Mouse (Mus musculus): Measurements from ENCODE around the gene Btbd8. TPM values are rescaled to one million over a fixed set of nuclear protein-coding genes. Genes with fewer than 3 reads are reported as not detected.

Btbd8 gene
- polyA plus RNA-seq, 1 experiment from 2014 or later = 2.9 TPM

- Histone ChIP-seq H3K4me3 (replicated peaks; ENCODE audit: low read depth, low read length) (no peak overlapping the region), H3K27ac (no peak overlapping the region), H3K4me2 (ENCODE audit: low read length) (no peak overlapping the region), H3K4me1 (replicated peaks; ENCODE audit: insufficient read depth, low read length) (no peaks in the 10 kb centered on the region), H3K9me3 (replicated peaks; ENCODE audit: low read length) (no peaks in the 10 kb centered on the region), H3K9ac (ENCODE audit: low read depth, low read length) (no peak overlapping the region), H3K27me3 (ENCODE audit: insufficient read depth, low read length) (no peaks in the 10 kb centered on the region), H3K36me3 (ENCODE audit: insufficient read depth, low read length) (0 out of 2 replicates have a peak, but pooled peaks cover 5% of the 10 kb centered on the region)
- ATAC-seq (replicated peaks; ENCODE audit: low FRiP score, low read depth) (no peak), DNase-seq (ENCODE audit: low spot score) (no peak)
- 79% methylated on average over 4 of the region's 4 CpGs for WGBS
- no peak for TF ChIP-seq CTCF (IDR thresholded peaks at IDR 0.05; ENCODE audit: low read depth)
Measured at GRCm38 (mm10) chr5:107545927-107546326, 108.1 kb downstream of the Btbd8 start.

DNA sequence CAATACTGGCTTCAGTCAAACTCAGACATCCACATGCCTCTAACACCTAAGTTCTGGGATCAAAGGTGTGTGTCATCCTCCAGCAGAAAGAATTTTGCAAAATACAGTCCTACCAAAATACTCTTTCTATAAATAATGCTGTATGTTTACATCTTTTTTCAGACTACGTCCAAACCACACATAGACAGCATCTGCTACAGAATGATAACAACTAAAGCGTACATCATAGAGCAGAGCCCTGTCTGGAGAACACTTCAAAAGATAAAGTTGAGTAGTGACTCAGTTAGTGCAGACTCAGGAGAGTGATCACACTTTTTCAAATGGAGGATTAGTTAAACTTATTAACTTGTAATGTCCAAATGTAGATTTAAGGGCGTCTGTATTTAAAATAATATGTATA is 110.2 kb downstream of the Btbd8 start:
- ATAC-seq (replicated peaks; ENCODE audit: low FRiP score, low read depth) = no peak
- H3K9ac ChIP-seq (ENCODE audit: low read depth, low read length) = no peak overlapping the region
- no peaks in the 10 kb centered on the region for H3K9me3 ChIP-seq (replicated peaks; ENCODE audit: low read length)
- no peak for TF ChIP-seq CTCF (IDR thresholded peaks at IDR 0.05; ENCODE audit: low read depth)
- 89% methylated on average over 3 of the region's 3 CpGs for WGBS
- no peaks in the 10 kb centered on the region for H3K27me3 ChIP-seq (ENCODE audit: insufficient read depth, low read length)
- no peak overlapping the region for H3K27ac ChIP-seq
- DNase-seq (ENCODE audit: low spot score) = no peak
- H3K4me2 ChIP-seq (ENCODE audit: low read length) = no peak overlapping the region
- H3K4me1 ChIP-seq (replicated peaks; ENCODE audit: insufficient read depth, low read length) = no peaks in the 10 kb centered on the region
- no peak overlapping the region for H3K4me3 ChIP-seq (replicated peaks; ENCODE audit: low read depth, low read length)
- H3K36me3 ChIP-seq (ENCODE audit: insufficient read depth, low read length) = 0 out of 2 replicates have a peak, but pooled peaks cover 12% of the 10 kb centered on the region

GRCm38 (mm10) chr5:107548444-107548843 is 110.6 kb downstream of the Btbd8 start:
- H3K4me2 ChIP-seq (ENCODE audit: low read length) = no peak overlapping the region
- 87% methylated on average over 3 of the region's 3 CpGs for WGBS
- H3K4me1 ChIP-seq (replicated peaks; ENCODE audit: insufficient read depth, low read length) = no peaks in the 10 kb centered on the region
- H3K9ac ChIP-seq (ENCODE audit: low read depth, low read length) = no peak overlapping the region
- no peaks in the 10 kb centered on the region for H3K27me3 ChIP-seq (ENCODE audit: insufficient read depth, low read length)
- no peak overlapping the region for H3K27ac ChIP-seq
- no peak for ATAC-seq (replicated peaks; ENCODE audit: low FRiP score, low read depth)
- H3K4me3 ChIP-seq (replicated peaks; ENCODE audit: low read depth, low read length) = no peak overlapping the region
- TF ChIP-seq CTCF (IDR thresholded peaks at IDR 0.05; ENCODE audit: low read depth) = no peak
- no peak for DNase-seq (ENCODE audit: low spot score)
- H3K36me3 ChIP-seq (ENCODE audit: insufficient read depth, low read length) = 0 out of 2 replicates have a peak, but pooled peaks cover 12% of the 10 kb centered on the region
- no peaks in the 10 kb centered on the region for H3K9me3 ChIP-seq (replicated peaks; ENCODE audit: low read length)

DNA sequence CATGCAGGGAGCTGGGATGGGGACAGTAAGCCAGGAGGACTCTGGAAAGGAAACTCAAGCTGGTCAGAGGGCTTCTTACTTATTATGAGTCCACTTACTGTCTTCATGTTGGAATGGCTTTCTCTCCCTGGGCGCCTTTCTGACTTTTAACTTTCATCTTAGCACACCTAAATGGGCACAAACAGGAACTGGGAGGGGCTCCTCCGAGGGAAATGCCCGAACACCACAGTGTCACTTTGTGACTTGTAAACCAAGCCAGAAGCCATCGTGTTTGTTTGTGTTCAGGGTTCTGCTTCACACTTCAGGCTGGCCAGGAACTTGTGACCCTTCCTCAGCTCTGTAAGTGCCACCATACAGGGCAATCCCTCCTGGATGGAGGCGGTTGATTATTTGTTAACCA is 116.5 kb downstream of the Btbd8 start:
- DNase-seq (ENCODE audit: low spot score) = no peak
- Histone ChIP-seq H3K36me3 (ENCODE audit: insufficient read depth, low read length) (0 out of 2 replicates have a peak, but pooled peaks cover 16% of the 10 kb centered on the region), H3K4me1 (replicated peaks; ENCODE audit: insufficient read depth, low read length) (no peaks in the 10 kb centered on the region), H3K27me3 (ENCODE audit: insufficient read depth, low read length) (no peaks in the 10 kb centered on the region), H3K27ac (no peak overlapping the region), H3K4me3 (replicated peaks; ENCODE audit: low read depth, low read length) (no peak overlapping the region), H3K9me3 (replicated peaks; ENCODE audit: low read length) (no peaks in the 10 kb centered on the region), H3K4me2 (ENCODE audit: low read length) (no peak overlapping the region), H3K9ac (ENCODE audit: low read depth, low read length) (no peak overlapping the region)
- no peak for ATAC-seq (replicated peaks; ENCODE audit: low FRiP score, low read depth)
- WGBS = 54% methylated on average over 5 of the region's 5 CpGs
- no peak for TF ChIP-seq CTCF (IDR thresholded peaks at IDR 0.05; ENCODE audit: low read depth)

GRCm38 (mm10) chr5:107556969-107557368 is 119.2 kb downstream of the Btbd8 start:
- Histone ChIP-seq H3K36me3 (ENCODE audit: insufficient read depth, low read length) (peaks cover 19% of the 10 kb centered on the region; the same call in 1 of the 2 replicates), H3K4me3 (replicated peaks; ENCODE audit: low read depth, low read length) (no peak overlapping the region), H3K9ac (ENCODE audit: low read depth, low read length) (no peak overlapping the region), H3K27me3 (ENCODE audit: insufficient read depth, low read length) (no peaks in the 10 kb centered on the region), H3K9me3 (replicated peaks; ENCODE audit: low read length) (no peaks in the 10 kb centered on the region), H3K4me1 (replicated peaks; ENCODE audit: insufficient read depth, low read length) (no peaks in the 10 kb centered on the region), H3K4me2 (ENCODE audit: low read length) (no peak overlapping the region), H3K27ac (no peak overlapping the region)
- WGBS = 80% methylated on average over 3 of the region's 3 CpGs
- no peak for TF ChIP-seq CTCF (IDR thresholded peaks at IDR 0.05; ENCODE audit: low read depth)
- no peak for ATAC-seq (replicated peaks; ENCODE audit: low FRiP score, low read depth)
- no peak for DNase-seq (ENCODE audit: low spot score)

Other genes starting within 250 kb of the Btbd8 start
- gene Tgfbr3, start 148.4 kb upstream of the Btbd8 start, polyA plus RNA-seq (2015; fragmentation: Nextera tagmentation; extraction: Ambion mirVana) = 10.5 and 10.8 TPM in 2 replicates
- 1.4 and 1.6 TPM in 2 replicates for gene Brdt, start 106.8 kb upstream of the Btbd8 start, polyA plus RNA-seq (2015; fragmentation: Nextera tagmentation; extraction: Ambion mirVana)
- gene Ephx4, start 35.3 kb upstream of the Btbd8 start, polyA plus RNA-seq (2015; fragmentation: Nextera tagmentation; extraction: Ambion mirVana) = 1.5 and 1.8 TPM in 2 replicates
- not detected in 2 replicates for gene Lpcat2b, start 6.4 kb upstream of the Btbd8 start, polyA plus RNA-seq (2015; fragmentation: Nextera tagmentation; extraction: Ambion mirVana)
- 0.16 and 0.18 TPM in 2 replicates for gene Gm42669, start 69.6 kb downstream of the Btbd8 start, polyA plus RNA-seq (2015; fragmentation: Nextera tagmentation; extraction: Ambion mirVana)
- 0.05 and 0.19 TPM in 2 replicates for gene 1700028K03Rik, start 96.7 kb downstream of the Btbd8 start, polyA plus RNA-seq (2015; fragmentation: Nextera tagmentation; extraction: Ambion mirVana)
- 17.9 and 18.3 TPM in 2 replicates for gene Rpap2, start 159.4 kb downstream of the Btbd8 start, polyA plus RNA-seq (2015; fragmentation: Nextera tagmentation; extraction: Ambion mirVana)
- 26.0 and 28.3 TPM in 2 replicates for gene Glmn, start 159.9 kb downstream of the Btbd8 start, polyA plus RNA-seq (2015; fragmentation: Nextera tagmentation; extraction: Ambion mirVana)